Mouse (Mus musculus) heart, postnatal 0 days (tissue): ENCODE measurements around the gene Trpv3.

Source experiments
- CTCF ChIP-seq: IDR thresholded peaks from 2 replicates; pipeline ENCODE4 v1.5.1; 2016; ENCODE audit warnings: antibody characterized with exemption, control low read depth, low read depth
- EP300 ChIP-seq: IDR thresholded peaks from 2 replicates; pipeline ENCODE4 v1.6.1; 2016; ENCODE audit warnings: antibody characterized with exemption, low read depth

DNA sequence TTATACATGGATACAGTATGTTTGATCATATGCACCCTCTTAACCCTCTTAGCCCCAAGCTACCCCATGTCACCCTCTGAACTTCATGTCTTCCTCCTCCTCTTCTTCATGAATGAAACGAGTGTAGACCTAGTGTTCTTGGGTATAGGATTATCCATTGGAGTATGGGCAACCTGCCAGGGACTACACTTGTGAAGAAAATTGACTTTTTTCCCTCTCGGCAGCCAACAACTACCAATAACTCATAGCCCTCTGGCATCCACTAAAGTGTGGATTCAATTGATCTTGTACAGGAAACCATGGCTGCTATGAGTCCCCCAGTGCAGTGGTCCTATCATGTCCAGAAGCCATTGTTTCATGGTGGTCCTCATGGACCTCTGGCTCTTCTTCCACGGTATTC lies 30.5 kb upstream of the Trpv3 start:
- no peak for TF ChIP-seq CTCF
- TF ChIP-seq EP300, result no peak
